Mouse (Mus musculus) heart, postnatal 10 days (tissue): ENCODE data around the gene Rrnad1. TPM values are rescaled to one million over a fixed set of nuclear protein-coding genes. Genes with fewer than 3 reads are reported as not detected.

Source experiments
- DNase-seq, 2 experiments: peaks; one replicate each; pipeline ENCODE4 v3.0.0; 2021
- intact Hi-C: fragments of 180-260 bp; cut with DNase I; formaldehyde crosslinking; loops from one replicate; pipeline ENCODE4 v1.15.1; 2025
- total RNA-seq, 2 experiments: library from RNA; stranded (reverse); gene quantifications; 2 replicates each; pipeline ENCODE4 v1.2.3; 2021

The Rrnad1 gene
- total RNA-seq, 2 experiments from 2014 or later: 6.8 to 7.0 TPM

- intact Hi-C loops: no loop called here
These were observed 18.9 kb upstream of the Rrnad1 start for GRCm38 (mm10) chr3:87949266-87949954.

GRCm38 (mm10) chr3:87948378-87949265, 18.1 kb upstream of the Rrnad1 start, which contains the start of gene Crabp2:
Gene Crabp2 (plus strand): TSS chr3:87948666.
- intact Hi-C loops: no loop called here
- no peak for DNase-seq

More at GRCm38 (mm10) chr3:87949266-87949954, 18.9 kb upstream of the Rrnad1 start:
- DNase-seq: no peak

- intact Hi-C loops: no loop called here
- no peak for DNase-seq
These were observed 17.3 kb upstream of the Rrnad1 start for GRCm38 (mm10) chr3:87947811-87948199.

- DNase-seq: no peak
- intact Hi-C loops: no loop called here
These were observed 16.7 kb upstream of the Rrnad1 start for GRCm38 (mm10) chr3:87947056-87947810.

GRCm38 (mm10) chr3:87946541-87946860, 16.0 kb upstream of the Rrnad1 start:
- intact Hi-C loops: no loop called here
- DNase-seq: no peak

- intact Hi-C loops: no loop called here
- no peak for DNase-seq
These were observed 15.4 kb upstream of the Rrnad1 start for GRCm38 (mm10) chr3:87945781-87946540.

- intact Hi-C loops: no loop called here
- peak; percentile 46 to 49 for DNase-seq
These were observed 14.5 kb upstream of the Rrnad1 start for GRCm38 (mm10) chr3:87944838-87945600.

- intact Hi-C loops: loop anchor here (2.0 kb wide), 1 partner anchor 57 kb away; the partner anchor contains the start of gene Bcan
- no peak for DNase-seq
These were observed 13.1 kb upstream of the Rrnad1 start for GRCm38 (mm10) chr3:87943586-87943985.

GRCm38 (mm10) chr3:87942471-87942870, 12.0 kb upstream of the Rrnad1 start:
- intact Hi-C loops: loop anchor here (2.0 kb wide), 1 partner anchor 58 kb away; the partner anchor contains the start of gene Bcan

GRCm38 (mm10) chr3:87940611-87941010, 10.1 kb upstream of the Rrnad1 start:
- intact Hi-C loops: no loop called here
- no peak for DNase-seq

More at GRCm38 (mm10) chr3:87942471-87942870, 12.0 kb upstream of the Rrnad1 start:
- no peak for DNase-seq

- DNase-seq: peak; percentile 83 to 91
- intact Hi-C loops: loop anchor here (1.0 to 2.0 kb wide), 3 partner anchors 26 to 133 kb away; no protein-coding TSS in a partner anchor
These were observed 5.3 kb upstream of the Rrnad1 start for GRCm38 (mm10) chr3:87935776-87936175.

- DNase-seq: no peak
These were observed 4.7 kb upstream of the Rrnad1 start for GRCm38 (mm10) chr3:87935201-87935600.

GRCm38 (mm10) chr3:87934501-87934900, 4.0 kb upstream of the Rrnad1 start:
- intact Hi-C loops: loop anchor here (2.0 kb wide), 1 partner anchor 134 kb away; no protein-coding TSS in a partner anchor

More at GRCm38 (mm10) chr3:87935201-87935600, 4.7 kb upstream of the Rrnad1 start:
- intact Hi-C loops: loop anchor here (1.0 to 2.0 kb wide), 2 partner anchors 26 to 134 kb away; no protein-coding TSS in a partner anchor

GRCm38 (mm10) chr3:87934026-87934425, 3.5 kb upstream of the Rrnad1 start:
- intact Hi-C loops: loop anchor here (2.0 kb wide), 1 partner anchor 135 kb away; no protein-coding TSS in a partner anchor
- no peak for DNase-seq

More at GRCm38 (mm10) chr3:87934501-87934900, 4.0 kb upstream of the Rrnad1 start:
- no peak for DNase-seq

GRCm38 (mm10) chr3:87929341-87930077, 1.0 kb downstream of the Rrnad1 start:
- intact Hi-C loops: no loop called here
- DNase-seq: no peak

GRCm38 (mm10) chr3:87927452-87927851, 3.1 kb downstream of the Rrnad1 start:
- no peak for DNase-seq
- intact Hi-C loops: no loop called here

- DNase-seq: no peak
- intact Hi-C loops: no loop called here
These were observed 5.5 kb downstream of the Rrnad1 start for GRCm38 (mm10) chr3:87924996-87925395.

GRCm38 (mm10) chr3:87920270-87920943, 10.1 kb downstream of the Rrnad1 start:
- DNase-seq: no peak
- intact Hi-C loops: no loop called here
